Mouse (Mus musculus): ENCODE data around the gene Vhl. TPM values are rescaled to one million over a fixed set of nuclear protein-coding genes. Genes with fewer than 3 reads are reported as not detected.

Vhl gene
- 39.5 and 43.6 TPM in 2 replicates for polyA plus RNA-seq (2015; fragmentation: Nextera tagmentation; extraction: Ambion mirVana)

DNA sequence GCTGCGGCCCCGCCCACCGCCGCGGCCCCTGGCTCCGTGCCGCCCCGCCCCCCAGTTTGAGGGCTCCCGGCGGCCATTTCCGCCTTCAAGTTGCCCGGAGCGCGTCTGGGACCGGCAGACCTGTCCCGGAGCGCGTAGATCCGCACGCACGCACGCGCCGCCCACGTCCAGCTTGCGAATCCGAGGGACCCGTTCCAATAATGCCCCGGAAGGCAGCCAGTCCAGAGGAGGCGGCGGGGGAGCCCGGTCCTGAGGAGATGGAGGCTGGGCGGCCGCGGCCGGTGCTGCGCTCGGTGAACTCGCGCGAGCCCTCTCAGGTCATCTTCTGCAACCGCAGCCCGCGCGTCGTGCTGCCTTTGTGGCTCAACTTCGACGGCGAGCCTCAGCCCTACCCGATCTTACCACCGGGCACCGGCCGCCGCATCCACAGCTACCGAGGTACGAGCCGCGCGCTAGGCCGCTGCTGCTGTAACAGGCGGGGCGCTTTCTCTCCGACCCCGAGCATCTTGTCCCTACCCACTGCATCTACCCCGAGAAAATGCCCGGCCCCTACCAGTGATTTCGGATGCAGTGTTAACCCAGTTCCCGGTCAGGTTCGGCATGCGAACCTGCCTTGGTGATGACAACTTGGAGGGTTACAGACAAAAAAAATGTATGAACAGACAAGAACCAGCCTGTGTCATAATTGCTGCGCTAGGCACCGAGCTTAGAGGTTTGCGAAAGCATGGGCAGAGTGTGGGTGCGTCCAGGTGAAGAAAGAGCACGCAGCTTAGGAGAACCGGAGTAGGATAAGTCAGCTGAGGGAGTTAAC, at the start of gene Vhl:
Vhl (plus strand) TSS at position 19 of the 811 bp plus-strand sequence.
- no peaks in the 10 kb centered on the region for H3K27me3 ChIP-seq (replicated peaks)
- H3K4me1 ChIP-seq: peaks cover 10% of the 10 kb centered on the region
- peak; percentile 82 for ATAC-seq (ENCODE audit: insufficient read depth, low FRiP score, low read depth)
- peak within 1 kb of the TSS; percentile 81 for H3K9ac ChIP-seq
- H3K27ac ChIP-seq: peak within 1 kb of the TSS; percentile 92
- peak within 1 kb of the TSS; percentile 69 for H3K4me2 ChIP-seq
- under 1% methylated on average over 70 of the region's 76 CpGs for whole genome bisulfite sequencing
- peak within 1 kb of the TSS; percentile 77 for H3K4me3 ChIP-seq (replicated peaks)
- no peaks in the 10 kb centered on the region for H3K9me3 ChIP-seq
- H3K36me3 ChIP-seq: peaks cover 3% of the 10 kb centered on the region; the same call in 1 of the 2 replicates

DNA sequence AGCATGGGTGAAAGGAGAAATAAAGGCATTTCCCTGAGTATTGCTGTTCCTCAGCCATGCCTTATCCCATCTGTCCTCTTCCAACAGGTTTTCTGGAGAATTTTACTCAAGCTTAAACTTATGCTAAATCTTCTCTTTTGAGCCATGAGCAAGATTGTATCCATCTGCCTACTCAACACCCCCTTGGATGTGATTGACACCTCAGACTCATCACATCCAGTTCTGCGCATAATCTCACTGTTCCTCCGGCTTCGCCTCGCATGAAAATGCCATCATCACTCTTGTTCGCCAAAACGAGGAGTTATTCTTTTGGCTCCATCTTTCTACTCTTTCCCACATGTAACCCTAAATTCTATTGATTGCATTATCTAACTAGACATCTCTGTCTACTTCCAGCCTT, 47.7 kb upstream of the Vhl start:
- 94% methylated on average over 6 of the region's 6 CpGs for WGBS
- Histone ChIP-seq H3K9ac (no peak overlapping the region), H3K4me1 (no peaks in the 10 kb centered on the region), H3K4me2 (no peak overlapping the region), H3K27ac (no peak overlapping the region), H3K36me3 (peaks cover 6% of the 10 kb centered on the region; the same call in 1 of the 2 replicates), H3K9me3 (no peaks in the 10 kb centered on the region), H3K4me3 (replicated peaks) (no peak overlapping the region), H3K27me3 (replicated peaks) (no peaks in the 10 kb centered on the region)
- ATAC-seq (ENCODE audit: insufficient read depth, low FRiP score, low read depth): no peak

DNA sequence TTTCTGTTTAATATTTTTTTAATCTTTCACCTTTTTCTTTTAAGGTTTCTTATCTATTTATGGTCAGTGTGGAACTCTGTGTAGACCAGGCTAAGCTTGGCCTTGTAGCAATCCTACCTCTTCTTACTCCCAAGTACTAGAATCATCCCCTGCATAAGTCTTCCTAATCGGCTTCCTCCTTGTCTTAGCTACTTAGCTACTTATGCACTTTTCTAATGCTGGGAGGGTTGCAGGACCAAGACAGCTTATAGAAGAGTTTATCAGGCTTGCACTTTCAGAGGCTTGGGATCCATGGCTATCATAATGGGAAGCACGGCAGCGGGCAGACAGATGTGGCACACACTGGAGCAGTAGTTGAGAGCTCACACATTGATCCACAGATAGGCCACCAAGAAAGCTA, 44.5 kb upstream of the Vhl start:
- Histone ChIP-seq H3K4me3 (replicated peaks) (no peak overlapping the region), H3K4me1 (no peaks in the 10 kb centered on the region), H3K27me3 (replicated peaks) (no peaks in the 10 kb centered on the region), H3K27ac (no peak overlapping the region), H3K9ac (no peak overlapping the region), H3K9me3 (no peaks in the 10 kb centered on the region), H3K4me2 (no peak overlapping the region), H3K36me3 (no peaks in the 10 kb centered on the region)
- ATAC-seq (ENCODE audit: insufficient read depth, low FRiP score, low read depth): no peak
- WGBS: 89% methylated on average over 3 of the region's 3 CpGs

DNA sequence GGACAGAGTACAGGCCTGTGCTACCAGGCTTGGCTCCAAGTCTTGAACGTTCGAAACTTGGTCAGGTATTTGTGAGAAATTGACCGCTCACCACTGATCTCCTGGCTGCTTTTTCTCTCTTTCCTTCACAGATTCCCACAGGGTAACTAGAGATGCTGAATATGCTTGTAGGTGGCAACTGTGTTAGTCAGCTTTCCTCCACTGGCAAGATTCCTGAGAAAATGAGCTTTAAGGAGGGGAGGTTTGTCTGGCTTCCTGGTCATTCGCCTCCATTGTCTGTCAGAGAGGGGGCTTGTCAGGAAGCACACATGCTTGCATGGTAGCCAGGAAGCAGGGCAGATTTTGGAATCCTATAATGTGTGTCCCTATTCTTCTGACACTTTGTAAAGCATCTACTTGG, 40.7 kb upstream of the Vhl start:
- Histone ChIP-seq H3K4me1 (no peaks in the 10 kb centered on the region), H3K27me3 (replicated peaks) (no peaks in the 10 kb centered on the region), H3K4me3 (replicated peaks) (no peak overlapping the region), H3K9me3 (no peaks in the 10 kb centered on the region), H3K9ac (no peak overlapping the region), H3K27ac (no peak overlapping the region), H3K36me3 (no peaks in the 10 kb centered on the region), H3K4me2 (no peak overlapping the region)
- WGBS: 86% methylated on average over 4 of the region's 4 CpGs
- ATAC-seq (ENCODE audit: insufficient read depth, low FRiP score, low read depth): no peak

DNA sequence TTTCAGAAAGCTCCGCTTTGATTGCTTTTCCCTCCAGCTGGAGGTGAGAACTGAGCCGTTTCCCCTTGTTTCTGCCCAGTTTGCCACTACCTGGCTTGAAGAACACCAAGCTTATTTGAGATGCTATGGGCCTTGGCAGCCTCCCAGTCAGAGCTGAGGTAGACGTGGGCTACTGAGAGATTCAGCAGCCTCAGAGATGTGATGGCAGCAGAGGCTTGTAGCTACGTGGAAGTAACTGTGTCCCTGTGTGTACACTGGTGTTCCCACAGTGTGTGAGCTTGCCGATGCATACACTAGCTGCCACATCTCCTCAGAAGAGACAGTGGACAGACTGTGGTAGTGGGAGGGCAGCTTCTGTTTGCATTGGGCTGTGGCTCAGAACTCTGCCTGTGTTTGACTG, 38.7 kb upstream of the Vhl start:
- H3K36me3 ChIP-seq: no peaks in the 10 kb centered on the region
- WGBS: 86% methylated on average over 5 of the region's 5 CpGs
- H3K27me3 ChIP-seq (replicated peaks): no peaks in the 10 kb centered on the region
- H3K27ac ChIP-seq: no peak overlapping the region
- no peak overlapping the region for H3K9ac ChIP-seq
- no peak overlapping the region for H3K4me2 ChIP-seq
- ATAC-seq (ENCODE audit: insufficient read depth, low FRiP score, low read depth): no peak
- no peaks in the 10 kb centered on the region for H3K9me3 ChIP-seq
- H3K4me3 ChIP-seq (replicated peaks): no peak overlapping the region
- H3K4me1 ChIP-seq: no peaks in the 10 kb centered on the region

DNA sequence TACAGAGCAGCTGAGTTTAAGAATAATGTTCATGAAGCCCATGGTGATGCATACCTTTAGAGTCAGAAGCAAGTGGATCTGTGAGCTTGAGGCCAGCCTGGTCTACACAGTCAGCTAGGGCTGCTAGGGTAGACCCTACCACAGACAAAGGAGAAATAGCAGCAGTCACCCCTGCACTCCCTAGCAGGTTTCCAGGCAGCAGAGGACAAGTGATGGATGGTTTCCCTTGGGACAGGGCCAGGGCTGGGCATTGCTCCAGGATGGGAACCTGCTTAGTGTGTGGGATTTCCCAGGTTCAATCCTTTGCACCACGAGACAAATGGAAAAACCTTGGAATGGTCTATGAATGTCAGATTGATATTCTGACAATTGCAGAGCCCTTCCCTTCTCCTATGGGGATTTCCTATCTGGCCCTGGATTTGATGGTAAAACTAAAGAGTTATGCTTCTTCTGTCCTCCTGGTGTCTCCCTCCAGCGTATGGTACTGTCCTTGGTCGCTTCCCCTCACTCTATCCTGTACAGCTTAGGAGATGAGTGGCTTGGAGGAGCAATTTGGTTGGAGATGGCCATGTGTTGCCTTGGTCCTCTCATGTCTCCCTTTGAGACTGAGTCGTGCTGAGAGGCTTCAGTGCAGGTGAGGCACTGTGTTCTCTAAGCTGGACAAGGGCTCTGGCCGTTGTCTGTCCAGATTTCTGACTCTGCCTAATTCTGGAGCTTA, 37.1 kb upstream of the Vhl start:
- H3K27ac ChIP-seq: no peak overlapping the region; the same call in 1 of the 2 replicates
- H3K9ac ChIP-seq: no peak overlapping the region
- H3K36me3 ChIP-seq: no peaks in the 10 kb centered on the region
- H3K4me3 ChIP-seq (replicated peaks): no peak overlapping the region
- WGBS: 47% methylated on average over 5 of the region's 5 CpGs
- H3K4me2 ChIP-seq: no peak overlapping the region
- no peaks in the 10 kb centered on the region for H3K9me3 ChIP-seq
- no peaks in the 10 kb centered on the region for H3K27me3 ChIP-seq (replicated peaks)
- H3K4me1 ChIP-seq: no peaks in the 10 kb centered on the region
- peak; percentile 68; the same call in 1 of the 2 replicates for ATAC-seq (ENCODE audit: insufficient read depth, low FRiP score, low read depth)

DNA sequence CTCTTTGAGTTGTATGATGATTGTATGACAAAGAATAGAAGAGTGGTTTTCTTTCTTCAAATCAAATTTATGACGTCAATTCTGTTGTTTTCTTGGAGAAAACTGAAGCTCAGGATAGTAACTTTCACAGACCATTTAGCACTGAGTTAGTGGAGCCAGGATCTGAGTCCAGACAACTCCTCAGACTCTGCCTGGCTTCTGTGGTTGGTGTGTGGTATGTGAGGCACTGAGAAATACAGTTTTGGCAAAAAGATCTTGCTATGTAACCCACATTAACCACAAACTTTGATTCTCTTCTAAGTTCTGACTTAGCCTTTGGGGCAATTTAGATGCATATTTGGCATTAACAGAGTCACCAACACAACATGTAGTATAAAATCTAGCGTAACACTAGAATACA, 31.1 kb upstream of the Vhl start:
- ATAC-seq (ENCODE audit: insufficient read depth, low FRiP score, low read depth): no peak
- Histone ChIP-seq H3K4me1 (no peaks in the 10 kb centered on the region), H3K36me3 (no peaks in the 10 kb centered on the region), H3K4me2 (no peak overlapping the region), H3K9me3 (no peaks in the 10 kb centered on the region), H3K9ac (no peak overlapping the region), H3K27me3 (replicated peaks) (no peaks in the 10 kb centered on the region), H3K27ac (no peak overlapping the region), H3K4me3 (replicated peaks) (no peak overlapping the region)
- 91% methylated on average over 2 of the region's 2 CpGs for WGBS

DNA sequence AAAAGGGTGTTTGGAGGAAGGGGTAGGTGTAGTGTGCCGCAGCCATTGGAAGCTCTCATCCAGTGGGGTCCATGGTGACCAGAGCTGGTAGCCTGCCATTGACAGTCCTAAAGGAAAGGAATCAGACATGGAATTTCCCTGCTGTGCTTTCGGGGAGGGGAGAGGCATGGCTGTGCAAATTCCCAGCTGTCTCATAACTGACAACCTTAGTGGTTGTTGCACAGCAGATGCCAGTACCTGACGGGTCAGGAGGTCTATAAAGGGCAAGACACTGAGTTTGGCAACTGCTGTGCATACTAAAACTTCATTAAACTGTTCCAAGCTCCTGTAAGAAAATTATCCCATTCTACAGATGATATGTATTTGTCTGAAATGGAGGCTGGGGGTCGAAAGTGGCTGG, 25.8 kb upstream of the Vhl start:
- Histone ChIP-seq H3K9ac (no peak overlapping the region), H3K27me3 (replicated peaks) (no peaks in the 10 kb centered on the region), H3K4me1 (peaks cover 9% of the 10 kb centered on the region; the same call in 1 of the 2 replicates), H3K27ac (no peak overlapping the region), H3K4me2 (no peak overlapping the region), H3K4me3 (replicated peaks) (no peak overlapping the region), H3K9me3 (no peaks in the 10 kb centered on the region), H3K36me3 (no peaks in the 10 kb centered on the region)
- 84% methylated on average over 4 of the region's 4 CpGs for WGBS
- no peak for ATAC-seq (ENCODE audit: insufficient read depth, low FRiP score, low read depth)

DNA sequence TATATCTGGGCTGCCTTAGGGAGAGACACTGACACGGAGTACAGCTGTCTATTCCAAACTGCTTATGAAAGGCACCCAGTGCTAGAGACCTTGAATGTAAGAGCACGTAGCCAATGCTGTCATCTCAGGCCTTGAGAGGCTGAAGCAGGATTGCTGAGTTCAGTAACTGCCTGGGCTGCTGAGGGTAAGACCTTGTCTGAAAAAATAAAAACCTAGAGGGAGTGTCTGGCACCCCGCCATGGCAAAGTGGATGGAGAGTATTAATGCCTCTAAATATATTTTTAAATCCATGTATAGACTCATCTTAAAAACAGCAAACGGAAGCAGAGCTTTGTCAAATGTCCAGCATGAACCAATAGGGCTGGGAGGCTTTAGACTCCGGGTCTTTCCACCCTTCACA, 23.9 kb upstream of the Vhl start:
- H3K4me2 ChIP-seq: no peak overlapping the region
- H3K9ac ChIP-seq: no peak overlapping the region
- no peaks in the 10 kb centered on the region for H3K9me3 ChIP-seq
- H3K36me3 ChIP-seq: no peaks in the 10 kb centered on the region
- H3K27ac ChIP-seq: no peak overlapping the region; the same call in 1 of the 2 replicates
- no peaks in the 10 kb centered on the region for H3K27me3 ChIP-seq (replicated peaks)
- ATAC-seq (ENCODE audit: insufficient read depth, low FRiP score, low read depth): 0 out of 2 replicates have a peak, but pooled peaks have one; percentile 25
- WGBS: 46% methylated on average over 5 of the region's 5 CpGs
- H3K4me3 ChIP-seq (replicated peaks): no peak overlapping the region
- H3K4me1 ChIP-seq: peaks cover 9% of the 10 kb centered on the region; the same call in 1 of the 2 replicates

DNA sequence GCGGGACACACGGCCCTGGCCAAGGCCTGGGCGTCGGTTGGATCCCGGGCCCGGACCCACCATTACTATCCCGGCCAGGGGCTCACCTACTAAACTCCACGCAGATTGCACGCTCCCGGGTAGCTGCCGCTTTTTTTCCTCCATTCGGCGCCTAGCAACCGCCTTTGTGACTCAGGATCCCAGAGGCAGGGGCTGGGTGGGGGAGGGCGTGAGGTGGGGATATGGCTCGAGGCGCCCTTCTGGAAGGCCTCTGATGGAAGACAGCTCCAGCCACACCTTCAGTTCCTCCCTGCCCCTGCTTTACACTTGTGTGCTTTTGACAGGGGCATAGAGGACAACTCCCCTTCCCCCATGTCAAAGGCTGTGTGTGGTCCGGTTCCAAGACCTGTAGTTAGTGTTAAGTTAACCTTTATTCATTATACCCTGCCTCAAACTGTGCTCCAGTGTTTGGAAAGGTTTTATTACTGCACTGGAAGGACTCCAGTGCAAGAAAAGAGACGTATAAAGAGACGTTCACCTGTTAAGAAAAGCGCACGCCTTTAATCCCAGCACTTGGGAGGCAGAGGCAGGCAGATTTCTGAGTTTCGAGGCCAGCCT, 23.1 kb upstream of the Vhl start, which contains the start of gene Fancd2os:
Fancd2os (minus strand) TSS at position 173 of the 597 bp plus-strand sequence.
- no peak within 1 kb of the TSS for H3K4me3 ChIP-seq (replicated peaks)
- H3K36me3 ChIP-seq: no peaks in the 10 kb centered on the region
- no peak within 1 kb of the TSS; the same call in 1 of the 2 replicates for H3K27ac ChIP-seq
- 0 out of 2 replicates have a peak within 1 kb of the TSS, but pooled peaks have one; percentile 3 for H3K4me2 ChIP-seq
- peaks cover 9% of the 10 kb centered on the region; the same call in 1 of the 2 replicates for H3K4me1 ChIP-seq
- H3K9me3 ChIP-seq: no peaks in the 10 kb centered on the region
- ATAC-seq (ENCODE audit: insufficient read depth, low FRiP score, low read depth): no peak
- H3K27me3 ChIP-seq (replicated peaks): no peaks in the 10 kb centered on the region
- no peak within 1 kb of the TSS for H3K9ac ChIP-seq
- whole genome bisulfite sequencing: 40% methylated on average over 23 of the region's 23 CpGs

DNA sequence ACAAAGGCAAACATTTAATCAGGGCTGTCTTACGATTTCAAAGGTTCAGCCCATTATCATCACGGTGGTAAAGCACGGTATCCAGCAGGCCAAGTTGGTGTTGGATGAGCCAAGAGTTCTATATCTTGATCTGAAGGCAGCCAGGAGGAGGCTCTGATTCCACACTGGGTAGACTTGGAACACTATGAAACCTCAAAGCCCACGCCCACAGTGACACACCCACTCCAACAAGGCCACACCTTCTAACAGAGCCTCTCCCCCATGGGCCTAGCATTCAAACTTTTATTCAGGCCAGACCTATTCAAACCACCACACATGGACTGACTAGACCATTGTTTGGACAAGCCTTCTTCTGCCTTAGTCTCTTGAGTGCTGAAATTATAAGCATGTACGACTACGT, 20.9 kb upstream of the Vhl start:
- no peaks in the 10 kb centered on the region for H3K36me3 ChIP-seq
- no peaks in the 10 kb centered on the region for H3K27me3 ChIP-seq (replicated peaks)
- H3K4me2 ChIP-seq: no peak overlapping the region
- H3K9me3 ChIP-seq: no peaks in the 10 kb centered on the region
- H3K27ac ChIP-seq: no peak overlapping the region
- peaks cover 15% of the 10 kb centered on the region for H3K4me1 ChIP-seq
- no peak overlapping the region for H3K4me3 ChIP-seq (replicated peaks)
- no peak for ATAC-seq (ENCODE audit: insufficient read depth, low FRiP score, low read depth)
- H3K9ac ChIP-seq: no peak overlapping the region
- WGBS: 89% methylated on average over 6 of the region's 6 CpGs

All from stomach, embryonic 15.5 days (tissue).